Mouse (Mus musculus): Measurements from ENCODE around the gene Dyrk1a. TPM values are rescaled to one million over a fixed set of nuclear protein-coding genes. Genes with fewer than 3 reads are reported as not detected.

Gene Dyrk1a
- polyA plus RNA-seq, 1 experiment from 2014 or later, result 9.4 TPM

DNA sequence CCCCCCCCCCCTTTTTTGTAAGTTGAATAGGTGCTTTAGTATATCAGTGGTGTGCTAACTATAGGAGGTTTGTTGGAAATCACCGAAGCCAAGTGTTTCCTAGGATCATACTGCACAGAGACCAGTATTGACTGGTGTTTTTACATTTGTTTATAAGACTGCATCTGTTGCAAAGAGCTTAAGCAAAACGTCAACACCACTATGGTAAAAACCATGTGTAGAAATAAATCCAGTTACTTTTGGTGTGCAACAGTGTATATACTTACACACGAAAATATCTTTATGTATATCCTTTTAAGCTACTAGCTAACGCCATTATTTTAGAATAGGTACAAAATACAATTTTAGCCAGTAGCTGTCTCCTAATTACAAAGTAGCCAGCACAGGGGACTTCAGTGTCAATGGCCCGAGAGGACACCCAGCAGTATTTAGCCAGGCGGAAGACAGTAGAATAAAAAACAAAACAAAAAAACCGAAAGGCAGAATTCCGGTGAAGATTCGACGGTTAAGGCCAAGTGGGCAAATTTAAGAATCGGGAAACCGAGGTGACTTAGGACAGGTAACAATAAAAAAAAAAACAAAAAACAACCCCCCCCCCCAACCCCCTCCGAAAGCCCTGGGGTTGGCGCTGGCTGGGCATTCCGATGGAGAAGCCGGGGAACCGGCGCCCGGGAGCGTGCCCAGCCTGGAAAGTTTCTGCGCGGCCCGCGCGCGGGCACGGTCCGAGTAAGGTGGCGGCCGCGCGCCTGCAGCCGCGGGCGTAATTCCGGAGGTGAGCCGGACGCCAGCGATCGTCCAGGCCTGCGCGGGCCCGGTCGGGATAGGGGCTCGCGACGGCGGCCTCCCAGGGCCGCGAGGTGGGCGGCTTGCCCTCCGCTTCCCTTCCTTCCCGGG is 1.2 kb upstream of the Dyrk1a start:
- peak; percentile 84 for ATAC-seq
- H3K4me2 ChIP-seq (ENCODE audit: low read length), result peak overlapping the region; percentile 62
- whole genome bisulfite sequencing, result 2% methylated on average over 53 of the region's 53 CpGs
- peak overlapping the region; percentile 81 for H3K9ac ChIP-seq (ENCODE audit: low read depth, low read length)
- H3K27ac ChIP-seq (ENCODE audit: low read depth, low read length), result peak overlapping the region; percentile 100
- H3K27me3 ChIP-seq (replicated peaks; ENCODE audit: control insufficient read depth, insufficient read depth, low read length), result no peaks in the 10 kb centered on the region
- peaks cover 19% of the 10 kb centered on the region for H3K4me1 ChIP-seq (ENCODE audit: control insufficient read depth, insufficient read depth, low read depth, low read length)
- peak overlapping the region; percentile 74 for H3K4me3 ChIP-seq (ENCODE audit: low read length)
- no peaks in the 10 kb centered on the region for H3K9me3 ChIP-seq (ENCODE audit: control insufficient read depth, low read length)
- H3K36me3 ChIP-seq (ENCODE audit: control insufficient read depth, insufficient read depth, low read length), result no peaks in the 10 kb centered on the region

DNA sequence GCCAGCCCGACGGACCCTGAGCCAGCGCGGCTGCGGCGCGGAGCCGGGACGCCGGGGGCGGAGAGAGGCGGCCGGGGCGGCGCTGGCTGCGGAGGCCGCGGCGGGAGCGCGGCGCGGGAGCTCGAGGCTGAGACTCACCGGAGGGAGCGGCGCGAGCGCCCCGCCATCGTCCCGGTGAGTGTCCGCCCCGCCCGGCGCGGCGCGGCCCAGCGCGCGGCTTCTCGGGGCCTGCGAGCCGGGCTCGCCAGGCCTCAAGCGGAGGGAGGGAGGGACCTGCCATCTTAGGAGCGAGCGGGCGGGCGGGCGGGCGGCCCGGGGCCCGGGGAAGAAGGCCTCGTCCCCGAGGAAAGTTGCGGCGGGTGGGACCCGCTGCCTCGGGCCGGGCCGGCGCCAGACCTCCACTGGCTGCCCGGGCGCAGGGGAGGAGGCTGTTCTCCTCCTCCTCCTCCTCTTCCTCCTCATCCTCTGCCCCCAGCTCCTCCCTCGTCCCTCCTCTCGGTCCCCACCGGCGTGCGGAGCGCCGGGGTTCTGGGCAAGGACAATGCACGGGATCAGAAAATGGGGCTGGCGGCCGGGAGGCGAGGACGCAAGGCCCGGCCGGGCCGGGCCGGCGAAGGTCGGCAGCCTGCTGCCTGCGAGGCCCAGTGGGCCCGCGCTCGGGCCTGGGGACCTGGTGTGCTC is 691 bp downstream of the Dyrk1a start:
- ATAC-seq, result no peak
- Histone ChIP-seq H3K27me3 (replicated peaks; ENCODE audit: control insufficient read depth, insufficient read depth, low read length) (no peaks in the 10 kb centered on the region), H3K4me3 (ENCODE audit: low read length) (peak overlapping the region; percentile 74), H3K9me3 (ENCODE audit: control insufficient read depth, low read length) (no peaks in the 10 kb centered on the region), H3K27ac (ENCODE audit: low read depth, low read length) (peak overlapping the region; percentile 100), H3K9ac (ENCODE audit: low read depth, low read length) (peak overlapping the region; percentile 98), H3K36me3 (ENCODE audit: control insufficient read depth, insufficient read depth, low read length) (no peaks in the 10 kb centered on the region), H3K4me2 (ENCODE audit: low read length) (peak overlapping the region; percentile 55), H3K4me1 (ENCODE audit: control insufficient read depth, insufficient read depth, low read depth, low read length) (peaks cover 23% of the 10 kb centered on the region)
- under 1% methylated on average over 41 of the region's 88 CpGs for WGBS

DNA sequence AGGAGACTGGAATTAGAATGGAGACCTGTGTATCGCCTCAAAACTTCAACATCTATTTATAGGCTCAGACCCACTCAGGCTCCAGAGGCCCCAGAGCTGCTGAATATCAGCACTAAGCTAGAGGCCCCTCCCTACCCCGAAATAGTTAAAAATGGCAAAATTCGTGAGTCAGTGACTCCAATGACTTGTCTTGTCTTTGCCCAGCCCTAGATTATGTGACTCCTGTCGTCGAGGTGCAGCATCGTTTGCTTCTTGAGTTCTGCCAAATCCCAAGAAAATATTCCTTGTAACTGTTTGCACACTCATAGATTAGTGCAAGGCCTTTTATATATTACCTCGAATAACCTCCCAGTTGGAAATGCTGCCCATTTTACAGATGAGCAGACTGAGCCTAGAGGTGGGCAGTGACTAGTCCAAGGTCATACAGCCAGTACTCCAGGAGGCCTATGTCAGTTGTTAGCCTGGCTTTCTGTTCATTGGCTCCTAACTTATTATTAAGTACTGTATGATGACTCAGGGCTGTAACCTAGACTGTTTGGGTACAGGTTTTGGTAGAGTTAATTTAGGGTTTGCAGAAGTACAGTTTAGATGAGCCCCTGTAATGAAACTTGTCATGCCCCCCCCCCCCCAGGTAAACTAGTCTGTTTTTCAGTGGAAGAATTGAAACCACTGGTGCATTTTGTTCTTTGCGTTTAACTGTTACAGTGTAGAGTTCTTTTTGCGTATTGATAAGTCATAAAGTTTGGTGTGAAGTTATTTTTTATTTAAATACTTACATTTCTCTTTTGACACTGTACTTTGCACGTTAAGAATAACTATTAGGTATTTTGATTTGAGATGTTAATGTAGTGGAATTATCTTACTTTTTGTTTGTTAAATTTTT is 1.5 kb downstream of the Dyrk1a start:
- peak overlapping the region; percentile 98 for H3K9ac ChIP-seq (ENCODE audit: low read depth, low read length)
- peak overlapping the region; percentile 55 for H3K4me2 ChIP-seq (ENCODE audit: low read length)
- no peaks in the 10 kb centered on the region for H3K36me3 ChIP-seq (ENCODE audit: control insufficient read depth, insufficient read depth, low read length)
- no peaks in the 10 kb centered on the region for H3K9me3 ChIP-seq (ENCODE audit: control insufficient read depth, low read length)
- WGBS, result 27% methylated on average over 10 of the region's 10 CpGs
- ATAC-seq, result no peak
- peak overlapping the region; percentile 100 for H3K27ac ChIP-seq (ENCODE audit: low read depth, low read length)
- peak overlapping the region; percentile 74 for H3K4me3 ChIP-seq (ENCODE audit: low read length)
- H3K4me1 ChIP-seq (ENCODE audit: control insufficient read depth, insufficient read depth, low read depth, low read length), result peaks cover 30% of the 10 kb centered on the region
- H3K27me3 ChIP-seq (replicated peaks; ENCODE audit: control insufficient read depth, insufficient read depth, low read length), result no peaks in the 10 kb centered on the region

DNA sequence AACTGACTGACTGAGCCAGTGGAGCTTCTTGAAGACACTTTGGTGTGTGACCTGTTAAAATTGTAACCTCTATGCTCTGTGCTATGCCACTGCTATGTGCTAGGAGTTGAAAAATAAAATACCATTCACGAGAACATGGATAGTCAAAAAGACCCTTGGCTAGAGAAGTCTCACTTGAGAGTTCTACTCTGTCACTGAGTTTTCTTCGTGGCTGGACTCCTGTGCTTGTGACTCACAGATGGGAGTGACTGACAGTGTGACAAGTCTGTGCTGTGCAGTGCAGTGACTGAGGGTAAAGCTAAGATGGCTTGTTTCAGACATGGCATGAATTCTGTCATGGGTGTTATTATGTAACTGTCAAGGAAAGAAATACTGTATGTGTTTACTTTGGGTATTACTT is 2.6 kb downstream of the Dyrk1a start:
- H3K4me2 ChIP-seq (ENCODE audit: low read length), result peak overlapping the region; percentile 41
- no peak overlapping the region for H3K4me3 ChIP-seq (ENCODE audit: low read length)
- no peaks in the 10 kb centered on the region for H3K27me3 ChIP-seq (replicated peaks; ENCODE audit: control insufficient read depth, insufficient read depth, low read length)
- 39% methylated on average over 2 of the region's 2 CpGs for WGBS
- no peak overlapping the region for H3K9ac ChIP-seq (ENCODE audit: low read depth, low read length)
- H3K36me3 ChIP-seq (ENCODE audit: control insufficient read depth, insufficient read depth, low read length), result no peaks in the 10 kb centered on the region
- H3K27ac ChIP-seq (ENCODE audit: low read depth, low read length), result no peak overlapping the region
- H3K4me1 ChIP-seq (ENCODE audit: control insufficient read depth, insufficient read depth, low read depth, low read length), result peaks cover 36% of the 10 kb centered on the region
- H3K9me3 ChIP-seq (ENCODE audit: control insufficient read depth, low read length), result no peaks in the 10 kb centered on the region
- ATAC-seq, result no peak

DNA sequence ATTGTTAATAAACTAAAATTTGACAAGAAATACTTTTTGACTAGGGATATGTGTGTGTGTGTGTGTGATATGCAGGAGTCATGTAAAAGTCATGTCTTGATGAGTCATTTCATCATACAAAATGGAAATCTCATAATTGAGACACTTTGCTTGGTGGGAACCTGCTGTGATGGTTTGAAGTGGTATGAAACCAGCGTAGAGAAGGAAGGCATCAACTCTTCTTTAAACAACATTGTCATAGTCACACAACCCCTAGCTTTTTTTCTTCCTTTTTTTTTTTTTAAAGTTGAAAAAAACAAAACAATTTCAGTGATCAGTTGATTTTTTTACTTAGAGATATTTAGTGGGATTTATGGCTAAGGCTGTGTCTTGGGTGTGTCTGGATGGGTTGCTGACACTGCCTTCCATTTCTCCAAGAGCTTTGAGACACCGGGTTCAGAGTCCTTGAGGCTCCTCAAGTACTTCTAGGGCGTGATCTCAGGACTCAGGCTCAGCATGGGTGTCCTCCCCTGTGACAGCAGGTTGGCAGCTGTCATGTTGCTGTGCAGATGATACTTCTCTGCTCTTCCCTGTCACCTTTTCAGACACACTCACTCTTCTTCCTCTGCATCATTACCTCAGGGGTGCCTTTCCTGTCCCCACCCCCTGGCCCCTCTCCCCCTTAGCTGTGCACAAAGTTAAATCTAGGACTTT is 4.4 kb downstream of the Dyrk1a start:
- H3K27ac ChIP-seq (ENCODE audit: low read depth, low read length), result no peak overlapping the region
- peaks cover 36% of the 10 kb centered on the region for H3K4me1 ChIP-seq (ENCODE audit: control insufficient read depth, insufficient read depth, low read depth, low read length)
- ATAC-seq, result no peak
- 80% methylated on average over 3 of the region's 3 CpGs for WGBS
- H3K9ac ChIP-seq (ENCODE audit: low read depth, low read length), result no peak overlapping the region
- H3K9me3 ChIP-seq (ENCODE audit: control insufficient read depth, low read length), result no peaks in the 10 kb centered on the region
- no peaks in the 10 kb centered on the region for H3K36me3 ChIP-seq (ENCODE audit: control insufficient read depth, insufficient read depth, low read length)
- H3K4me3 ChIP-seq (ENCODE audit: low read length), result no peak overlapping the region
- H3K4me2 ChIP-seq (ENCODE audit: low read length), result no peak overlapping the region
- H3K27me3 ChIP-seq (replicated peaks; ENCODE audit: control insufficient read depth, insufficient read depth, low read length), result no peaks in the 10 kb centered on the region

DNA sequence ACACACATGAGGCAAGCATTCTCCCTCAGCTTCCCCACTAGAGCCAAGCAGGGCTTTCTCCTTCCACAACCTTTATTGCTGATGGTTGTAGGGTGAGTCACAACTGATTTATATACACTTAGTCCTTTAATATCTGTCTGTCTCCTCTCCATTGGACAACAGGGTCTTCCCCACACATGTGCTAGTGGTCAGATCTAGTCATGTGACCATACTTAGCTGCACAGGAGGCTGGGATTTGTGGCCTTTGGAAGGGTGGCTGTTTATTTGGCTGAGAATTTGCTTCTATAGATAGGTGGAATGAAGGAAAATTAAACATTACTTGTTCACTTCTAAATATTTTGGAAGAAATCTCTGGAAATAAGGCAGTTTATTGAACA is 4.9 kb downstream of the Dyrk1a start:
- no peak for ATAC-seq
- H3K4me1 ChIP-seq (ENCODE audit: control insufficient read depth, insufficient read depth, low read depth, low read length), result peaks cover 36% of the 10 kb centered on the region

DNA sequence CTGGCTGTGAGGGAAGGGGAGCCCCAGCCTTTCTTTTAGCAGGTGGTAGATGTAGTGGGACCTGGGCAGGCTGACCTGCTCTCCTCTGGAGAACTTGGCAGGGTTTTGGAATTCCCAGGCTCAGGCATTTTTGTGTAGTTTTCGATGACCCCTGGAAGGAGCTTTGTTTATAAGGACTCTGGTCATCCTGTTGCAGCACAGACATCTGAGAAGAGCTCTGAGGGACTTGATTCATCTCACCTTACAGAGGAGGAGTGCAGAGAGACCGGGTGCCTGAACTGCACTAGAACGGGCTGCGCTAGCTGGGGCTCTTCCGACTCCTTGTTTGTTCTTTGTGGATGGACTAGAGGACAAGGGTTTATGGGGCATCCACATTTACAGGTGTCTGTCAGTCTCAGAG is 5.9 kb downstream of the Dyrk1a start:
- no peaks in the 10 kb centered on the region for H3K27me3 ChIP-seq (replicated peaks; ENCODE audit: control insufficient read depth, insufficient read depth, low read length)
- no peaks in the 10 kb centered on the region for H3K9me3 ChIP-seq (ENCODE audit: control insufficient read depth, low read length)
- H3K4me3 ChIP-seq (ENCODE audit: low read length), result no peak overlapping the region
- ATAC-seq, result no peak
- 71% methylated on average over 5 of the region's 5 CpGs for WGBS
- no peaks in the 10 kb centered on the region for H3K36me3 ChIP-seq (ENCODE audit: control insufficient read depth, insufficient read depth, low read length)
- no peak overlapping the region for H3K27ac ChIP-seq (ENCODE audit: low read depth, low read length)
- H3K9ac ChIP-seq (ENCODE audit: low read depth, low read length), result no peak overlapping the region
- H3K4me2 ChIP-seq (ENCODE audit: low read length), result no peak overlapping the region
- peaks cover 36% of the 10 kb centered on the region for H3K4me1 ChIP-seq (ENCODE audit: control insufficient read depth, insufficient read depth, low read depth, low read length)

More for the DNA sequence above, 4.9 kb downstream of the Dyrk1a start:
- no peaks in the 10 kb centered on the region for H3K9me3 ChIP-seq (ENCODE audit: control insufficient read depth, low read length)
- no peak overlapping the region for H3K9ac ChIP-seq (ENCODE audit: low read depth, low read length)
- no peak overlapping the region for H3K4me2 ChIP-seq (ENCODE audit: low read length)
- H3K4me3 ChIP-seq (ENCODE audit: low read length), result no peak overlapping the region
- no peaks in the 10 kb centered on the region for H3K36me3 ChIP-seq (ENCODE audit: control insufficient read depth, insufficient read depth, low read length)
- H3K27me3 ChIP-seq (replicated peaks; ENCODE audit: control insufficient read depth, insufficient read depth, low read length), result no peaks in the 10 kb centered on the region
- no peak overlapping the region for H3K27ac ChIP-seq (ENCODE audit: low read depth, low read length)

DNA sequence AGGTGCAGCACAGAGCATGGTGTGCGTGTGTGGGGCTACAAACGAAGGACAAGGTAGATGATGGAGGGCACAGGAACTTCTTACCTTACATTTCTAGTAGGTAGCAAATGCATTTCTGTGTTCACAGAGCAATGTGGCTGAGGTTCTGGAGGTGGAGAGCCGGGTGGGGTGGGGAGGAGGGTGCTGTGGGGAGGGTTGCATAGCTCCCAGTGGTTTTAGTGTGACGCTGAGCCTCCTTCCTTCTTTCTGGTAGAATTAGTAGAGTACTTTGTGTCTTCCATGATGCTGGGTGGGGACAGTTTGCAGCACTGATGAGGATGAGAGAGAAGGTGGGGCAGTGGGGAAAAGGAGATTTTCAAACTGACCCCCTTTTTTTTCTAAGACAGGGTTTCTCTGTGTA is 9.5 kb downstream of the Dyrk1a start:
- no peaks in the 10 kb centered on the region for H3K36me3 ChIP-seq (ENCODE audit: control insufficient read depth, insufficient read depth, low read length)
- H3K9ac ChIP-seq (ENCODE audit: low read depth, low read length), result no peak overlapping the region
- 96% methylated on average over 4 of the region's 4 CpGs for WGBS
- H3K27me3 ChIP-seq (replicated peaks; ENCODE audit: control insufficient read depth, insufficient read depth, low read length), result no peaks in the 10 kb centered on the region
- H3K4me2 ChIP-seq (ENCODE audit: low read length), result no peak overlapping the region
- no peak overlapping the region for H3K4me3 ChIP-seq (ENCODE audit: low read length)
- H3K4me1 ChIP-seq (ENCODE audit: control insufficient read depth, insufficient read depth, low read depth, low read length), result peaks cover 23% of the 10 kb centered on the region
- ATAC-seq, result no peak
- no peak overlapping the region for H3K27ac ChIP-seq (ENCODE audit: low read depth, low read length)
- no peaks in the 10 kb centered on the region for H3K9me3 ChIP-seq (ENCODE audit: control insufficient read depth, low read length)
